Mouse (Mus musculus): ENCODE data around the gene Fam90a1b. TPM values are rescaled to one million over a fixed set of nuclear protein-coding genes. Genes with fewer than 3 reads are reported as not detected.

Gene Fam90a1b
- total and polyA plus RNA-seq, 3 experiments = not detected

GRCm38 (mm10) chrX:94321036-94321902 is 45.3 kb downstream of the Fam90a1b start:
- no peak overlapping the region for H3K9ac ChIP-seq (ENCODE audit: low read depth, low read length)

More at GRCm38 (mm10) chrX:94321036-94321902, 45.3 kb downstream of the Fam90a1b start:
- intact Hi-C loops (cut with DNase I) = no loop called here
- Histone ChIP-seq H3K4me3 (no peak overlapping the region), H3K27ac (no peak overlapping the region), H3K36me3 (ENCODE audit: control insufficient read depth, insufficient read depth, low read length) (no peaks in the 10 kb centered on the region), H3K27me3 (ENCODE audit: control insufficient read depth, insufficient read depth, low read length) (no peaks in the 10 kb centered on the region), H3K79me2 (replicated peaks; ENCODE audit: control insufficient read depth, insufficient read depth, low read length) (no peaks in the 10 kb centered on the region), H3K4me1 (ENCODE audit: control insufficient read depth, insufficient read depth, low read length) (no peaks in the 10 kb centered on the region)
- DNase-seq = no peak
- TF ChIP-seq EP300 (IDR thresholded peaks at IDR 0.05; ENCODE audit: insufficient read depth, low read depth, low read length) = no peak
- no peak for TF ChIP-seq CTCF (IDR thresholded peaks at IDR 0.05)
- no peak for TF ChIP-seq POLR2A (IDR thresholded peaks at IDR 0.05; ENCODE audit: insufficient read depth, low read depth, low read length)
- WGBS = 75% methylated on average over 11 of the region's 11 CpGs

Small RNA genes within 50 kb of the gene (microRNA-seq; reads per million reads assigned to microRNA genes)
- gene Gm44477 = 0 reads per million in 2 experiments

Other genes with a start within 250 kb of the Fam90a1b start
- 10 to 100 TPM; 18.8 to 23.7 TPM for gene Zfx, start 243.1 kb downstream of the Fam90a1b start, total RNA-seq (2021)
- gene Zfx, start 243.1 kb downstream of the Fam90a1b start, polyA plus RNA-seq (2012; rRNA removed) = 4.5 and 12.6 TPM in 2 replicates
- gene Eif2s3x, start 153.9 kb downstream of the Fam90a1b start, total RNA-seq (2021) = 100 to 1,000 TPM; 102 to 153 TPM
- gene Eif2s3x, start 153.9 kb downstream of the Fam90a1b start, polyA plus RNA-seq (2012; rRNA removed) = 32.1 and 112 TPM in 2 replicates
- 1 to 10 TPM; 6.1 to 9.1 TPM for gene Klhl15, start 132.2 kb downstream of the Fam90a1b start, total RNA-seq (2021)
- gene Klhl15, start 132.2 kb downstream of the Fam90a1b start, polyA plus RNA-seq (2012; rRNA removed) = 3.4 TPM in 2 replicates
- 100 to 1,000 TPM; 183 to 262 TPM for gene Apoo, start 340 bp upstream of the Fam90a1b start, total RNA-seq (2021)
- 69.0 and 121 TPM in 2 replicates for gene Apoo, start 340 bp upstream of the Fam90a1b start, polyA plus RNA-seq (2012; rRNA removed)
- 10 to 100 TPM; 88.7 to 96.1 TPM for gene Maged1, start 175.4 kb upstream of the Fam90a1b start, total RNA-seq (2021)
- 117 and 135 TPM in 2 replicates for gene Maged1, start 175.4 kb upstream of the Fam90a1b start, polyA plus RNA-seq (2012; rRNA removed)

All from heart, adult 2 months (tissue).